Comparison of ENCODE assay signal across 13 mouse cellular contexts in the genomic region with DNA sequence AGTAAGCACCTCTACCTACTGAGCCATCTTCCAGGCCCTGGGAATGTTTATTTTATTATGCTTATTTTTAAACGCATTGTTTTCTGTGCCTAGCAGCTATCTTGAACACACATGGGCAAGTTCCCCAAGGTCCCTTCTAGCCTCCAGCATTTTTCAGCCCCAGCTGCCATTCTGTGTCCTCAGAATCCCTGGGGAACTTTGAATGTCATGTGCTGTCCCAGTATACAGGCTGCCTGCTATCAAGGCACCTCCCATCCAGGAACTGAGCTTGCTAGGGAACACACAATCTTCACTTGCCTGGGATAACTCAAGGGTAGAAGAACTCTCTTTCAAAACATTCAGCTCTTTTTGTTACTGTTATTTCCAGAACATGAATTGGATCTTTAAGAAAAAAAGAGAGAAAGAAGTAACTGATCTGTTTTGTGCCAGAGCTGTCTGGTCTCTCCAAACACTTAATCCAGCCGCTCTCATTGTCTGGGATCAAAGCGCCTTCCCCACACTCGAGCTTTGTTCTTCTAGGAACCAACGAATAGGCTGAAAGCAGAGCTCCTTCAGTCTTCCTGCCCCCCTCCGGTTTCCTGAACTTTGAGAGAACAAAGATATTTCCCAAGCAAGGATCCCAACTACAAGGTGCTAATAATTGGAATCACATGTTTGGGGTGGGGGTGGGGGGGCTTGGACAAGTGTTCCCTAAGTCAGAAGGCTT.
A peak's percentile ranks its signal among the peaks of the same experiment; 100 is the strongest.
DNase-seq lines count a peak whose midpoint lies in the region; ATAC-seq and TF ChIP-seq lines count a peak whose summit lies in the region.
"Had no signal": no experiment of that assay in that cellular context is flagged by ENCODE, and none has a peak within 500 bp of the region (broad histone marks: within the 10 kb centered on the region; RNA-seq: fewer than 3 reads in every experiment).

No protein-coding gene starts in this region.

- TF ChIP-seq CTCF in kidney, postnatal 0 days (IDR thresholded peaks at IDR 0.05; ENCODE audit: low read depth): no peak

- H3K4me3 ChIP-seq in kidney, postnatal 0 days (replicated peaks; ENCODE audit: low read depth, low read length): no peak overlapping the region
- H3K4me3 ChIP-seq in limb, embryonic 15.5 days: no peak overlapping the region
- no peak overlapping the region for H3K4me3 ChIP-seq in liver, embryonic 12.5 days
- H3K4me3 ChIP-seq: left cerebral cortex, adult 2 months had no signal

- H3K36me3 ChIP-seq in kidney, postnatal 0 days (ENCODE audit: insufficient read depth, low read length): no peaks in the 10 kb centered on the region
- no peaks in the 10 kb centered on the region for H3K36me3 ChIP-seq in limb, embryonic 15.5 days
- no peaks in the 10 kb centered on the region for H3K36me3 ChIP-seq in liver, embryonic 12.5 days

- H3K9me3 ChIP-seq in kidney, postnatal 0 days (replicated peaks; ENCODE audit: low read length): no peaks in the 10 kb centered on the region
- H3K9me3 ChIP-seq in limb, embryonic 15.5 days: no peaks in the 10 kb centered on the region
- no peaks in the 10 kb centered on the region for H3K9me3 ChIP-seq in liver, embryonic 12.5 days (replicated peaks)

- peak; percentile 47 for DNase-seq in kidney, postnatal 0 days (ENCODE audit: low spot score)
- DNase-seq in kidney, postnatal 4 days: no peak
- peak; percentile 52 for DNase-seq in ZHBTc4 (ENCODE audit: low read depth, low spot score)
- peak; percentile 51 for DNase-seq in embryo, embryonic 9.5 days (ENCODE audit: extremely low spot score)
- DNase-seq in right cerebral cortex, adult 2 months (ENCODE audit: low spot score in 2 of 2): no peak
- DNase-seq in kidney, postnatal 25 days: no peak
- DNase-seq: gastrocnemius, postnatal 14 days; kidney, adult 18-20 months; thymus, postnatal 14 days had no signal

- H3K27ac ChIP-seq in kidney, postnatal 0 days: no peak overlapping the region
- peak overlapping the region; percentile 63 for H3K27ac ChIP-seq in limb, embryonic 15.5 days
- H3K27ac ChIP-seq in liver, embryonic 12.5 days: no peak overlapping the region
- H3K27ac ChIP-seq: left cerebral cortex, adult 2 months; macrophage had no signal

- no peaks in the 10 kb centered on the region for H3K4me1 ChIP-seq in kidney, postnatal 0 days (replicated peaks; ENCODE audit: insufficient read depth, low read length)
- H3K4me1 ChIP-seq in limb, embryonic 15.5 days: 0 out of 2 replicates have a peak, but pooled peaks cover 7% of the 10 kb centered on the region
- no peaks in the 10 kb centered on the region for H3K4me1 ChIP-seq in liver, embryonic 12.5 days

- H3K4me2 ChIP-seq in kidney, postnatal 0 days (ENCODE audit: low read length): no peak overlapping the region
- H3K4me2 ChIP-seq in limb, embryonic 15.5 days: no peak overlapping the region
- no peak overlapping the region for H3K4me2 ChIP-seq in liver, embryonic 12.5 days

- no peak overlapping the region for H3K9ac ChIP-seq in kidney, postnatal 0 days (ENCODE audit: low read depth, low read length)
- H3K9ac ChIP-seq in limb, embryonic 15.5 days: no peak overlapping the region
- no peak overlapping the region for H3K9ac ChIP-seq in liver, embryonic 12.5 days

- no peaks in the 10 kb centered on the region for H3K27me3 ChIP-seq in kidney, postnatal 0 days (ENCODE audit: insufficient read depth, low read length)
- H3K27me3 ChIP-seq in limb, embryonic 15.5 days: no peaks in the 10 kb centered on the region
- no peaks in the 10 kb centered on the region for H3K27me3 ChIP-seq in liver, embryonic 12.5 days (replicated peaks)

- WGBS in kidney, postnatal 0 days: 24% methylated on average over 6 of the region's 6 CpGs
- 27% methylated on average over 6 of the region's 6 CpGs for WGBS in limb, embryonic 15.5 days
- WGBS in liver, embryonic 12.5 days (ENCODE audit: insufficient replicate concordance): 25% methylated on average over 6 of the region's 6 CpGs

- ATAC-seq in kidney, postnatal 0 days (replicated peaks; ENCODE audit: low FRiP score, low read depth): no peak
- ATAC-seq in limb, embryonic 15.5 days (ENCODE audit: insufficient number of reproducible peaks, low FRiP score, low TSS enrichment, low read depth): no peak
- no peak for ATAC-seq in liver, embryonic 12.5 days

Comparison
In these comparisons a context has a peak if more than half of its experiments do, and no peak if none do; other contexts are left out.
1. DNase-seq: peak in kidney, postnatal 0 days (single experiment), ZHBTc4 (single experiment) and embryo, embryonic 9.5 days (single experiment); none in kidney, postnatal 4 days (0 of 2), right cerebral cortex, adult 2 months (0 of 2) and kidney, postnatal 25 days (0 of 2).